Mouse (Mus musculus) neural tube, embryonic 15.5 days (tissue): ENCODE measurements around the gene Fntb. TPM values are rescaled to one million over a fixed set of nuclear protein-coding genes. Genes with fewer than 3 reads are reported as not detected.

Source experiments
- ATAC-seq: fragments of 200-750 bp; cut with Nextera tagmentation; 2 replicates; pipeline ENCODE4 v1.8.0; 2017; ENCODE audit warnings: mild to moderate bottlenecking, moderate TSS enrichment, moderate library complexity; ENCODE audit not compliant: low FRiP score
- H3K27ac ChIP-seq: fragments of 300-500 bp; sonication (generic); replicated peaks from 2 replicates; pipeline ENCODE4 v1.5.1; 2015; ENCODE audit warnings: mild to moderate bottlenecking, inconsistent platforms
- H3K27me3 ChIP-seq: fragments of 300-500 bp; sonication (generic); replicated peaks from 2 replicates; pipeline ENCODE4 v1.6.1; 2015; ENCODE audit warnings: inconsistent platforms
- H3K36me3 ChIP-seq: fragments of 300-500 bp; sonication (generic); 2 replicates; pipeline ENCODE4 v1.6.1; 2015; ENCODE audit warnings: inconsistent platforms
- H3K4me1 ChIP-seq: fragments of 300-500 bp; sonication (generic); 2 replicates; pipeline ENCODE4 v1.6.1; 2015; ENCODE audit warnings: inconsistent platforms
- H3K4me2 ChIP-seq: fragments of 300-500 bp; sonication (generic); 2 replicates; pipeline ENCODE4 v1.6.1; 2015; ENCODE audit warnings: inconsistent platforms, mild to moderate bottlenecking, moderate library complexity
- H3K4me3 ChIP-seq: fragments of 300-500 bp; sonication (generic); replicated peaks from 2 replicates; pipeline ENCODE4 v1.5.1; 2015; ENCODE audit warnings: mild to moderate bottlenecking, inconsistent platforms
- H3K9ac ChIP-seq: fragments of 300-500 bp; sonication (generic); replicated peaks from 2 replicates; pipeline ENCODE4 v1.6.1; 2015; ENCODE audit warnings: mild to moderate bottlenecking, inconsistent platforms
- H3K9me3 ChIP-seq: fragments of 300-500 bp; sonication (generic); replicated peaks from 2 replicates; pipeline ENCODE4 v1.6.1; 2016; ENCODE audit warnings: inconsistent platforms
- WGBS: fragments of 180-500 bp; shearing (Covaris S2); methylation state at CpG from one replicate; pipeline ENCODE4 v1.1.7; 2015; ENCODE audit warnings: mixed read lengths; 5-methylcytosine and 5-hydroxymethylcytosine counted together
- polyA plus RNA-seq: library from polyadenylated mRNA; unstranded; fragments of >200 nt; fragmentation: Nextera tagmentation; extraction: Ambion mirVana; gene quantifications from 2 replicates; pipeline ENCODE4 v1.2.1, GENCODE M21; 2015

Fntb gene
- polyA plus RNA-seq, 1 experiment from 2014 or later = 41.5 TPM

DNA sequence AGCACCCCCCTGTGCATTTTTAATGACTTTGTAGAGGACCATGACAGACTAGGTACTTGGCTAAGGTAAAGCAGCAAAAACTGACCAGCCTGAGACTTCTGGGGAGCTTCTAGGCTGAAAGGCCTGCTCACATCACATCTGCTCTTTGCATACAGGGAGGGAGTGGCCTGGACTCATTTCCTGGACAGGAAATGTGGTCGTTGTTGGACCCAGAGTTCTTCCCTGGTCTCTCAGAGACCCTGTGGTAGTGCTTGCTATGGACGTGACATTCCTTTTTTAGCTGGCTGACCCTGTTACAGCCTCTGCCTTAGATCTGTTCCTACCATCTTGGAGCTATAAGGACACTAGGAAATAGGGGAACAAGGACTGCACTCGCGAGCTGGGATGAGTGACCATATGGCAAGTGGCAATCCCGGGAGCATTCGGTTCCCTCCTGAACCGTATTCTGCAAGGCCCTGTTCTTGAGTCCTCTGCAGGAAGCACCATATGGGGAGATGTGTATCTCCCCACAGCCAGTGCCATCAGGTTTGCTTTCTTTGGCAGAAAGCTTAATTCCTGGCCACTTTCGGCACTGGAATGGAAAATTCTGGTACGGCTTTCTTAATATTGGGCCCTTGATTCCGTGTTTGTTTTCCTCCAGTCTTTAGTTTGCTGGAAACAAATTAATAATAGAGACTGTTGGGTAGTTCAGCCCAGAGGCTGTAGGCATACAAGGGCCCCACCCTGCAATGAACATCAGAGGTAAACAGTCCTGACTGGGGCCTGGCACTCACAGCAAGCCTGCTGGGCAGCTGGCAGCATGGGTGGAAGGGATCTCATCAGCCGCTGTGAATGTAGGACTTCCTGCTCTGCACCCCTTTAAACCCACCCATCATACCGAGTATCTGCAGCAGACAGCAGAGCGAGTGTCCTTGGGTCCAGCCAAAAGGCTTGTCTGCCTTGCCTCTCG is 166.6 kb downstream of the Fntb start:
- H3K27me3 ChIP-seq = no peaks in the 10 kb centered on the region
- H3K27ac ChIP-seq = no peak overlapping the region
- H3K4me1 ChIP-seq = no peaks in the 10 kb centered on the region
- WGBS = 87% methylated on average over 14 of the region's 14 CpGs
- ATAC-seq = no peak
- no peak overlapping the region for H3K4me2 ChIP-seq
- H3K36me3 ChIP-seq = peaks cover 29% of the 10 kb centered on the region
- H3K4me3 ChIP-seq = no peak overlapping the region
- no peaks in the 10 kb centered on the region for H3K9me3 ChIP-seq
- no peak overlapping the region for H3K9ac ChIP-seq

DNA sequence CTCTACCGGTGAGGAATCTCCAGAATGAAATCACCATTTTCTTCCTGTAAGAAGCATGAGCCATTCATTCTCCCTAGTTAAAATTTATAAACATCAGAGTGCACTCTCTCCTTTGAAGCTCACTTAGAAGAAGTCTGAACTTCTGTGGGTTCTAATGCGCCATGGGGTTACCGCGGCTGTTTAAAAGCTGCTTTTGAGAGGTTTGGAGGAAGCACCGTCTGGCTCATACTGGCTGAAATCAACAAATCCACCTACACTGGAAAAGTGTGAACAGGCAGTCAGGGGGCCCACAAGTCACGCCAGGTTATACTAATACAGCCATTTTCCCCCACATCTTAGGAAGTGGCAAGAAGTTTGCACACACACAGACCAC is 167.3 kb downstream of the Fntb start:
- no peak for ATAC-seq
- H3K4me1 ChIP-seq = no peaks in the 10 kb centered on the region
- H3K27me3 ChIP-seq = no peaks in the 10 kb centered on the region
- H3K9ac ChIP-seq = no peak overlapping the region
- 87% methylated on average over 6 of the region's 6 CpGs for WGBS
- H3K36me3 ChIP-seq = peaks cover 33% of the 10 kb centered on the region
- H3K4me3 ChIP-seq = no peak overlapping the region
- H3K9me3 ChIP-seq = no peaks in the 10 kb centered on the region
- no peak overlapping the region for H3K27ac ChIP-seq
- no peak overlapping the region for H3K4me2 ChIP-seq

DNA sequence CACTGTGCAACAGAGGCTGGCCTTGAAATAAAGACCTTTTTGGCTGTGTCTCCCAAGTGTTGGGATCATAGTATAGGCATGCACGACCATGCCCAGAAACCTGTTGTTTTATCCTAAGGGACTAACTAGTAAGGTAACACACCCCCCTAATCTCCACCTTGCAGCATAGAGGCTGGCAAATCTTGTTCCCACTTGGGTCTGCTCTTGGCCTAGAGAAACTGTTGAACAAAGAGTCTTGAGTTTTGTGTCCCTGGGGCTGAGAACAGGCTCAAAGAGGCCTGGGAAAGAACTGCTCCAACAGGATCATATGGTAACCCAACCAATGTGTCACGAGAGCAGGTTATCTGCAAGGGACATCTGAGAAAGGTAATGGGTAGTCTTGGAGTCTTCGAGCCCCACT is 169.0 kb downstream of the Fntb start:
- no peaks in the 10 kb centered on the region for H3K9me3 ChIP-seq
- H3K36me3 ChIP-seq = peaks cover 51% of the 10 kb centered on the region
- no peaks in the 10 kb centered on the region for H3K4me1 ChIP-seq
- no peak overlapping the region for H3K9ac ChIP-seq
- H3K27me3 ChIP-seq = no peaks in the 10 kb centered on the region
- WGBS = 92% methylated on average over 3 of the region's 3 CpGs
- no peak overlapping the region for H3K4me2 ChIP-seq
- no peak overlapping the region for H3K4me3 ChIP-seq
- ATAC-seq = no peak
- H3K27ac ChIP-seq = no peak overlapping the region

DNA sequence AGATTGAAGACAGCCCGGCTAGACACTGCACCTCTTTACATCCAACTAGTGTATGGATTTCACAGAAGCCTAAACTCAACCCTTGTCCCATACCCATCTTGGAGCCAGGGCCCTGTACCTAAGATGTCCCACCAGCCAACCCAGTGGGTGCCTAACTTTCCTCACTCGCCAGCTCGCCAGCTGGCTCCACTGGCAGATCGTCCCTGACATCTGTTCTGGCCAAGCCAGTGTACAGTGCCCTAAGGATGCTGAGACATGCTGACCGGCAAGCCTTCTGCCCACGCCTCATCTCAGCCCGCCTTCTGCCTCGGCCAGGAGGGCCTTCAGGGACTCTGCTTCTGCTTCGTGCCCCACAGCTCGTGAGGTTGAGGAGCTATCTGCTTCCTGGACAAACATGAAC is 170.8 kb downstream of the Fntb start:
- Histone ChIP-seq H3K4me1 (no peaks in the 10 kb centered on the region), H3K36me3 (peaks cover 68% of the 10 kb centered on the region), H3K9me3 (no peaks in the 10 kb centered on the region), H3K4me3 (no peak overlapping the region), H3K9ac (no peak overlapping the region), H3K27ac (no peak overlapping the region), H3K4me2 (no peak overlapping the region), H3K27me3 (no peaks in the 10 kb centered on the region)
- ATAC-seq = no peak
- 95% methylated on average over 10 of the region's 10 CpGs for WGBS

DNA sequence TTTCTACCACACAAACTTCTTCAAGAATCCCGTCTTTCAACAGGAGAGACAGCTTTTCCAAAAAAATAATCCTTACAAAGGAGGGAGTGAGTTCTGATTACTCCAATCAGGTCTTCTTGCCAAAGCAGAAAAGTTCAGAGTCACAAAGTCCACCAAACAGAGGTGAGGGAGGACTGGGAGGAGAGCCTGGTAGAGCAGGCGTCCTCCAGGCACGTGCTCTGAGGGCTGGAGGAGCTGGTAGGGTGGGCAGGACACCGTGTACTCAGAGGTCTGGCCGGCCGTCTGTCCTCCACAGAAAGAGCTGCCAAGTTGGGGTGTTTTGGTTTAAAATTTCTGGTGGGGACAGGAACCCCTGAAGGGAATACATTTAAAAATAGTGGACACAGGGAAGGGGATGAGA is 172.6 kb downstream of the Fntb start:
- H3K4me1 ChIP-seq = no peaks in the 10 kb centered on the region
- ATAC-seq = no peak
- H3K27me3 ChIP-seq = no peaks in the 10 kb centered on the region
- no peak overlapping the region for H3K4me3 ChIP-seq
- no peak overlapping the region for H3K4me2 ChIP-seq
- H3K27ac ChIP-seq = no peak overlapping the region
- H3K9ac ChIP-seq = no peak overlapping the region
- WGBS = 97% methylated on average over 6 of the region's 6 CpGs
- no peaks in the 10 kb centered on the region for H3K9me3 ChIP-seq
- H3K36me3 ChIP-seq = peaks cover 76% of the 10 kb centered on the region

GRCm38 (mm10) chr12:76941524-76941923 is 176.1 kb downstream of the Fntb start:
- Histone ChIP-seq H3K27me3 (no peaks in the 10 kb centered on the region), H3K36me3 (peaks cover 97% of the 10 kb centered on the region), H3K4me3 (no peak overlapping the region), H3K4me2 (no peak overlapping the region), H3K27ac (no peak overlapping the region), H3K9me3 (no peaks in the 10 kb centered on the region), H3K4me1 (no peaks in the 10 kb centered on the region), H3K9ac (no peak overlapping the region)
- 69% methylated on average over 2 of the region's 2 CpGs for WGBS
- no peak for ATAC-seq

DNA sequence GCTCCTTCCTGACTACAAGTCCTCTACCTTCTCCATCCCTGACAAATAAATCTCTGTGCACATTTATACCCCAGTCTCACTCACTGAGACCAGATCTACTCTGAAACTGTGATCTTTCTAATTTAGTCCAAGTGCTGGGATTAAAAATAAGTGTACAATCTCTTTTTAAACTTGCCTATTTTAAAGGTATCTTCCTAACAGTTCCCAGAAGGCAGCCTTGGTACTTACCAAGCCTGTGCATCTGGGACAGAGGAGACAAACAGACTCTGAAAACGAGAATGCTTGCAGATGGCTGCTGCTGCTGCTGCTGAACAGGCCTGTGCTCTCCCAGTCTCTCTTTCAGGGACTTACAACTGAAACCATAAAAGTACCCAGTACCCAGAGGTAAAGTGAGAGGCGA is 177.1 kb downstream of the Fntb start:
- H3K27me3 ChIP-seq = no peaks in the 10 kb centered on the region
- no peak overlapping the region for H3K9ac ChIP-seq
- H3K9me3 ChIP-seq = no peaks in the 10 kb centered on the region
- no peak for ATAC-seq
- H3K4me2 ChIP-seq = no peak overlapping the region
- 85% methylated on average over 2 of the region's 2 CpGs for WGBS
- H3K27ac ChIP-seq = no peak overlapping the region
- H3K4me3 ChIP-seq = no peak overlapping the region
- H3K4me1 ChIP-seq = no peaks in the 10 kb centered on the region
- peaks cover 95% of the 10 kb centered on the region for H3K36me3 ChIP-seq

DNA sequence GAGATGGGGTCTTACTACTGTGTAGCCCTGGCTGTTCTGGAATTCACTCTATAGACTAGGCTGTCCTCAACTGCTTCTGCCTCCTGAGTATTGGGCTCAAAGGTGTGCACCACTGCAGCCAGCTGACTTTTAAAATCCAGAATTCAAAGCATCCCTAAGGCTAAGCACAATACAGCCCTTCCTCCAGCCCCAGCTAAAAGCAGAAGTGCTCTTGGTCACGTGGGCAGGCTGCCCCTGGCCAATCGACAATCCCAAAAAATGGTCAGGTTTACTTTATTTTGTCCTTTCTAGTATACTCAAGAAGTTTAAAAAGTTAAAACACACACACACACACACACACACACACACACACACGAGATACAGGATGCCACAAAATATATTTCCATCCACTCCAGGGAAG is 177.7 kb downstream of the Fntb start:
- peaks cover 97% of the 10 kb centered on the region for H3K36me3 ChIP-seq
- H3K9me3 ChIP-seq = no peaks in the 10 kb centered on the region
- no peak overlapping the region for H3K4me2 ChIP-seq
- no peak overlapping the region for H3K27ac ChIP-seq
- ATAC-seq = no peak
- no peaks in the 10 kb centered on the region for H3K4me1 ChIP-seq
- H3K27me3 ChIP-seq = no peaks in the 10 kb centered on the region
- no peak overlapping the region for H3K4me3 ChIP-seq
- WGBS = 90% methylated on average over 3 of the region's 3 CpGs
- no peak overlapping the region for H3K9ac ChIP-seq

GRCm38 (mm10) chr12:76943466-76943865 is 178.1 kb downstream of the Fntb start:
- 87% methylated on average over 6 of the region's 6 CpGs for WGBS
- Histone ChIP-seq H3K9me3 (no peaks in the 10 kb centered on the region), H3K27ac (no peak overlapping the region), H3K4me3 (no peak overlapping the region), H3K36me3 (peaks cover 96% of the 10 kb centered on the region), H3K4me1 (no peaks in the 10 kb centered on the region), H3K27me3 (no peaks in the 10 kb centered on the region), H3K9ac (no peak overlapping the region), H3K4me2 (no peak overlapping the region)
- ATAC-seq = no peak

DNA sequence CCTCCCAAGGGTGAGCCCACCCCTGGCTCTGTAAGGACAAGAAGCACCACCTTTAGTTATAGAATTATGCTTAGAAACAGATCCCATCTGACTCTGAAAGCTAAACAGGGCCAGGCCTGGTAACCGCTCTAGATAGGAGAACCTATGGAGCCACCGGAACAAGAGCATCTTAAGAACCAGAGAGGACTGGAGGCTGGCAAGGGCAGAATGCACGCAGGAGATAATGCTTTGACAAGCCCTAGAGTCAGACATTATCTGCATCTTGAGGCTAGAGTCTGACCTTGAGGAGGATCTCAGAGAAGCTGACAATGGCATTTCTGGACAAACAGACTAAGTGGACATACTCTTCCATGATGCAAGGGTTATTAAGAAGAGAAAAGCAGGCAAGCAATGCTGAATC is 182.1 kb downstream of the Fntb start:
- Histone ChIP-seq H3K4me3 (no peak overlapping the region), H3K4me1 (no peaks in the 10 kb centered on the region), H3K4me2 (no peak overlapping the region), H3K9ac (no peak overlapping the region), H3K27me3 (no peaks in the 10 kb centered on the region), H3K36me3 (peaks cover 93% of the 10 kb centered on the region), H3K9me3 (no peaks in the 10 kb centered on the region), H3K27ac (no peak overlapping the region)
- ATAC-seq = no peak
- 95% methylated on average over 3 of the region's 3 CpGs for WGBS

- WGBS = 99% methylated on average over 2 of the region's 2 CpGs
- Histone ChIP-seq H3K36me3 (peaks cover 93% of the 10 kb centered on the region), H3K27ac (no peak overlapping the region), H3K4me2 (no peak overlapping the region), H3K4me1 (0 out of 2 replicates have a peak, but pooled peaks cover under 1% of the 10 kb centered on the region), H3K9ac (no peak overlapping the region), H3K4me3 (no peak overlapping the region), H3K27me3 (no peaks in the 10 kb centered on the region), H3K9me3 (no peaks in the 10 kb centered on the region)
- no peak for ATAC-seq
These were observed 182.8 kb downstream of the Fntb start for GRCm38 (mm10) chr12:76948185-76948584.

GRCm38 (mm10) chr12:76948781-76949180 is 183.4 kb downstream of the Fntb start:
- no peak for ATAC-seq
- H3K9me3 ChIP-seq = no peaks in the 10 kb centered on the region
- no peak overlapping the region for H3K27ac ChIP-seq
- H3K9ac ChIP-seq = no peak overlapping the region
- H3K4me3 ChIP-seq = no peak overlapping the region
- H3K27me3 ChIP-seq = no peaks in the 10 kb centered on the region
- H3K36me3 ChIP-seq = peaks cover 93% of the 10 kb centered on the region
- H3K4me2 ChIP-seq = no peak overlapping the region
- 87% methylated on average over 3 of the region's 3 CpGs for WGBS
- H3K4me1 ChIP-seq = peaks cover 6% of the 10 kb centered on the region; the same call in 1 of the 2 replicates
